Mouse (Mus musculus): ENCODE results near the gene Olfr988.
"Not testable (repeated sequence)": the region's sequence is repeated elsewhere in the genome, so short reads cannot be mapped to it uniquely, and the experiment has no call there.

Olfr988 gene

DNA sequence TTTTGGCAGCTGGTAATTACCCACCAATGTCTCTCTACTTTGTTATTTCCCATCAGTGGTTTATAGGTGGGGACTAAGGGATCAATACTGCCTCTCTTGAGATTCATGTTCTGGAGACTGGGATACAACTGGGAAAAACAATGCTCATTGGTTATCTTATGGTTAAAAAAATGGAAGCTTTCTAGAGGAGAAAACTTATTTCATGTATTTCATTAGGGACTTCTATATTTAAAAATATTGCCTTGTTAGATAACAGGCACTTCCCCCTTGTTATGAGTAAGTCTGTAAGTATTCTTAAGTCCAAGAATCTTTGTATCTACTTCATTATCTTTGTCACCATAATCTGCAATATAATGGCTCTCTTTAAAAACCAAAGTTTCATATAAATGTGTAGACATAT is at the start of gene Olfr988:
TSS of gene Olfr988 (minus strand) at position 101 of the 400 bp plus-strand sequence.
- not testable (repeated sequence) for DNase-seq (ENCODE audit: low read depth)

DNA sequence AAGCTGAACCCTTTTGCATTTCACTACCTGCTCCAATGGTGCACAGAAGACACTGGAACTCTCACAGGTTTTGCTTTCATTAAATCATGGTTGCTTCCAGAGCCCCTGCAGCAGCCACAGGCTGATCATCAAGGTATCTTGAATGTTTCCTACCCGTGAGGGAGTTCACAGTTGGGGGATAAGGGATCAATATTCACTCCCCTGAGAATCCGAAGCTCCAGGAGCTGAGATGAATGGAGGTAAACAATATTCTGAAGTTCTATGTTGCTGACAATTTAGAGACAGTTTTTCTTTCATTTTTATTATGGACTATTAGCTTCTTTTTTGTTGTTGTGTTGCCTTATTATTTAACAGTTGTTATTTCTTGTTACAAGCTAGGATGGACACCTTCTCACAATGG is 46.3 kb upstream of the Olfr988 start, which contains the start of gene Olfr992:
TSS of gene Olfr992 (minus strand) at position 101 of the 400 bp plus-strand sequence.
- no peak for DNase-seq (ENCODE audit: low read depth)

DNA sequence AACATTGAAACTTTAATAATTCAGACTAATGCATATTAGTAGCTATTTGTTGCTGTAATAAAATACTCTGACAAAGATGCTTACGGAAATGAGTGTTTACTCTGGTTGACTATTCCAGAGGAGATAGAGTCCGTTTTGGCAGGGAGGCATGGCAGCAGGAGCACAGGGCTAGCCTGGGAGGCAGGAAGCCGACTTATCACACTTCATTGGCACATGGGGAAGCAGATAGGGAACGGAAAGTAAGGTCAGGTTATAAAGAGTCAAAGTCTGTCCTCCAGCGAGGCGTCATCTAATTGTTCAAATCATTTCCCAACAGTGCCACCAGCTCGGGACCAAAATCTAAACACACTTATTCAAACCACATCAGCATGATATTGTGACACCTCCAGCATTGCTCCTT is 23.1 kb downstream of the Olfr988 start:
- no peak for DNase-seq (ENCODE audit: low read depth)

DNA sequence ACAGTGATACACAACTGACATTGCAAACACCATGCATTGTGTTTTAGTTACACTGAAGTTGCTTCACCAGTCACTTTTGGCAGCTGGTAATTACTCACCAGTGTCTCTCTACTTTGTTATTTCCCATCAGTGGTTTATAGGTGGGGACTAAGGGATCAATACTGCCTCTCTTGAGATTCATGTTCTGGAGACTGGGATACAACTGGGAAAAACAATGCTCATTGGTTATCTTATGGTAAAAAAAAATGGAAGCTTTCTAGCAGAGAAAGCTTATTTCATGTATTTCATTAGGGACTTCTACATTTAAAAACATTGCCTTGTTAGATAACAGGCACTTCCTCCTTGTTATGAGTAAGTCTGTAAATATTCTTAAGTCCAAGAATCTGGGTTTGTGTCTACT is 23.8 kb downstream of the Olfr988 start, which contains the start of gene Olfr987:
TSS of gene Olfr987 (minus strand) at position 101 of the 400 bp plus-strand sequence.
- not testable (repeated sequence) for DNase-seq (ENCODE audit: low read depth)

DNA sequence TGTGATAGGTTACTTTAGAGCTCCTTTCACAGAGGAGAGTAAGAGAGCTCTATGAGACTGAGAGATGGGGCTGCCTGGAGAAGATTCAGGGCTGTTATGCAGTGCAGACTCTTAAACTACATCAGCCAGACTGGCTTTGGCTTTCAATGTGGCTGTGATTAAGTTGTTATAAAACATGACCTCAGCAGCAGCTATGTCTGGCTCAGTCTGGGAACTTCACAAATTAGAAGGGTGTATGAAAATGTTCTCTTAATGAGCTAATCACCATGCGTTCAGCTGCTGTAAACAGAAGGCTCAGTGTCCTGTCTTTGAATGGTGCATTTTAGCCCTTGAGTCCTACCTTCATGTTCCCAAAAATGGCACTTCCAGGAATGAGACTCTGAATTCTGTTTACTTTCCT is 43.9 kb downstream of the Olfr988 start:
- DNase-seq (ENCODE audit: low read depth), result no peak

All from fibroblast of lung, adult 2 months (primary cell).